Mouse (Mus musculus): ENCODE measurements around the gene Vmn1r175. TPM values are rescaled to one million over a fixed set of nuclear protein-coding genes. Genes with fewer than 3 reads are reported as not detected.
"Not testable (repeated sequence)": the region's sequence is repeated elsewhere in the genome, so short reads cannot be mapped to it uniquely, and the experiment has no call there.

Gene Vmn1r175
- not detected for total RNA-seq (2021)

- not testable (repeated sequence) for DNase-seq
Measured at GRCm38 (mm10) chr7:23810543-23810942, at the start of gene Vmn1r175. TSS of gene Vmn1r175 (minus strand) at chr7:23810643.

DNA sequence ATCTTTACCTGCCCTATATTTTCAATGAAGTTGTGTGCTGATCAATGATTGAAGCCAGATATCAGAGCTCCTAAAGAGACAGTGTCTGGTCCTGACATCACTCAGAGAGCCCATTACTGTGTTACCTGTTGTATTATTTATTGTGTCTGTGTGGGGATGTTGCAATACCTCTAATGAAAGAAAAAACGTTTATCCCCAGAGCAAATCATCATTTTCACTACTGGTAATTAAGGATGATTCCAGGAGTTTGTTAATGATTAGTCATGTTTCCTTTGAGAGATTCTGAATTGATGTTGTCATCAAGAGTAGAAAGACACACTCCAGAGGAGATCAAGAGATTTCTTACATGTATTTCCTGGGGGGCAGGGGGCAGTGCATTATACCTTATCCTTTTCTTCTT, 26.8 kb upstream of the Vmn1r175 start, which contains the start of gene Vmn1r176:
Gene Vmn1r176 (minus strand): TSS at position 101 of the 400 bp plus-strand sequence.
- DNase-seq = not testable (repeated sequence)

- DNase-seq = no peak
Measured at GRCm38 (mm10) chr7:23784526-23784925, 25.9 kb downstream of the Vmn1r175 start.

Other genes starting within 250 kb of the Vmn1r175 start
- not detected for gene Vmn1r169, start 235.1 kb downstream of the Vmn1r175 start, total RNA-seq (2021)
- gene Vmn1r170, start 204.5 kb downstream of the Vmn1r175 start, total RNA-seq (2021) = not detected
- gene Vmn1r171, start 179.9 kb downstream of the Vmn1r175 start, total RNA-seq (2021) = not detected
- not detected for gene Vmn1r172, start 152.3 kb downstream of the Vmn1r175 start, total RNA-seq (2021)
- gene Vmn1r173, start 109.9 kb downstream of the Vmn1r175 start, total RNA-seq (2021) = not detected
- gene Vmn1r174, start 58.4 kb downstream of the Vmn1r175 start, total RNA-seq (2021) = not detected
- gene Vmn1r176, start 26.7 kb upstream of the Vmn1r175 start, total RNA-seq (2021) = not detected
- gene Vmn1r177, start 55.8 kb upstream of the Vmn1r175 start, total RNA-seq (2021) = not detected
- gene Vmn1r178, start 81.4 kb upstream of the Vmn1r175 start, total RNA-seq (2021) = not detected
- gene Vmn1r179, start 116.3 kb upstream of the Vmn1r175 start, total RNA-seq (2021) = not detected
- not detected for gene Vmn1r180, start 140.0 kb upstream of the Vmn1r175 start, total RNA-seq (2021)
- gene Vmn1r181, start 164.0 kb upstream of the Vmn1r175 start, total RNA-seq (2021) = not detected
- not detected for gene V1rd19, start 191.0 kb upstream of the Vmn1r175 start, total RNA-seq (2021)
- not detected for gene Vmn1r183, start 242.6 kb upstream of the Vmn1r175 start, total RNA-seq (2021)

All from layer of hippocampus, postnatal 36 days (tissue).